Mouse (Mus musculus): ENCODE results near the gene Snn. TPM values are rescaled to one million over a fixed set of nuclear protein-coding genes. Genes with fewer than 3 reads are reported as not detected.

Snn gene
- polyA plus RNA-seq, 1 experiment from 2014 or later: 44.7 TPM

- H3K27me3 ChIP-seq (ENCODE audit: control insufficient read depth, insufficient read depth, low read length): no peaks in the 10 kb centered on the region
- H3K4me2 ChIP-seq: peak overlapping the region; percentile 35; the same call in 1 of the 2 replicates
- H3K9ac ChIP-seq (ENCODE audit: low read depth, low read length): no peak overlapping the region
- no peak overlapping the region for H3K4me3 ChIP-seq (ENCODE audit: low read depth, low read length)
- 23% methylated on average over 15 of the region's 15 CpGs for whole genome bisulfite sequencing (ENCODE audit: insufficient replicate concordance)
- H3K27ac ChIP-seq (ENCODE audit: low read depth, low read length): no peak overlapping the region
- peak; percentile 69 for ATAC-seq (replicated peaks; ENCODE audit: insufficient number of reproducible peaks, low FRiP score, low TSS enrichment)
- H3K9me3 ChIP-seq (replicated peaks; ENCODE audit: control insufficient read depth, low read length): no peaks in the 10 kb centered on the region
- no peaks in the 10 kb centered on the region for H3K36me3 ChIP-seq (ENCODE audit: control insufficient read depth, insufficient read depth, low read length)
- 0 out of 2 replicates have a peak, but pooled peaks cover 4% of the 10 kb centered on the region for H3K4me1 ChIP-seq (ENCODE audit: control insufficient read depth, insufficient read depth, low read length)
Measured at GRCm38 (mm10) chr16:11035790-11036431, 24.8 kb upstream of the Snn start.

- no peak overlapping the region for H3K4me2 ChIP-seq
- no peaks in the 10 kb centered on the region for H3K9me3 ChIP-seq (replicated peaks; ENCODE audit: control insufficient read depth, low read length)
- no peak overlapping the region for H3K27ac ChIP-seq (ENCODE audit: low read depth, low read length)
- H3K9ac ChIP-seq (ENCODE audit: low read depth, low read length): no peak overlapping the region
- 66% methylated on average over 2 of the region's 2 CpGs for WGBS (ENCODE audit: insufficient replicate concordance)
- ATAC-seq (replicated peaks; ENCODE audit: insufficient number of reproducible peaks, low FRiP score, low TSS enrichment): no peak
- no peaks in the 10 kb centered on the region for H3K27me3 ChIP-seq (ENCODE audit: control insufficient read depth, insufficient read depth, low read length)
- no peak overlapping the region for H3K4me3 ChIP-seq (ENCODE audit: low read depth, low read length)
- H3K4me1 ChIP-seq (ENCODE audit: control insufficient read depth, insufficient read depth, low read length): 0 out of 2 replicates have a peak, but pooled peaks cover 4% of the 10 kb centered on the region
- no peaks in the 10 kb centered on the region for H3K36me3 ChIP-seq (ENCODE audit: control insufficient read depth, insufficient read depth, low read length)
Measured at GRCm38 (mm10) chr16:11040603-11041002, 20.1 kb upstream of the Snn start.

- no peak overlapping the region for H3K9ac ChIP-seq (ENCODE audit: low read depth, low read length)
- WGBS (ENCODE audit: insufficient replicate concordance): 72% methylated on average over 5 of the region's 5 CpGs
- no peak overlapping the region for H3K27ac ChIP-seq (ENCODE audit: low read depth, low read length)
- H3K36me3 ChIP-seq (ENCODE audit: control insufficient read depth, insufficient read depth, low read length): no peaks in the 10 kb centered on the region
- no peak for ATAC-seq (replicated peaks; ENCODE audit: insufficient number of reproducible peaks, low FRiP score, low TSS enrichment)
- no peaks in the 10 kb centered on the region for H3K27me3 ChIP-seq (ENCODE audit: control insufficient read depth, insufficient read depth, low read length)
- no peaks in the 10 kb centered on the region for H3K9me3 ChIP-seq (replicated peaks; ENCODE audit: control insufficient read depth, low read length)
- H3K4me2 ChIP-seq: no peak overlapping the region
- H3K4me1 ChIP-seq (ENCODE audit: control insufficient read depth, insufficient read depth, low read length): peaks cover 6% of the 10 kb centered on the region; the same call in 1 of the 2 replicates
- H3K4me3 ChIP-seq (ENCODE audit: low read depth, low read length): no peak overlapping the region
Measured at GRCm38 (mm10) chr16:11043239-11043638, 17.5 kb upstream of the Snn start.

GRCm38 (mm10) chr16:11046437-11046836 lies 14.3 kb upstream of the Snn start:
- Histone ChIP-seq H3K27ac (ENCODE audit: low read depth, low read length) (peak overlapping the region; percentile 76), H3K4me3 (ENCODE audit: low read depth, low read length) (no peak overlapping the region), H3K4me2 (no peak overlapping the region; the same call in 1 of the 2 replicates), H3K27me3 (ENCODE audit: control insufficient read depth, insufficient read depth, low read length) (no peaks in the 10 kb centered on the region), H3K4me1 (ENCODE audit: control insufficient read depth, insufficient read depth, low read length) (peaks cover 6% of the 10 kb centered on the region; the same call in 1 of the 2 replicates), H3K36me3 (ENCODE audit: control insufficient read depth, insufficient read depth, low read length) (no peaks in the 10 kb centered on the region), H3K9me3 (replicated peaks; ENCODE audit: control insufficient read depth, low read length) (no peaks in the 10 kb centered on the region), H3K9ac (ENCODE audit: low read depth, low read length) (no peak overlapping the region)
- WGBS (ENCODE audit: insufficient replicate concordance): 64% methylated on average over 7 of the region's 7 CpGs
- peak; percentile 69; the same call in 1 of the 2 replicates for ATAC-seq (replicated peaks; ENCODE audit: insufficient number of reproducible peaks, low FRiP score, low TSS enrichment)

- Histone ChIP-seq H3K27ac (ENCODE audit: low read depth, low read length) (peak overlapping the region; percentile 76), H3K9ac (ENCODE audit: low read depth, low read length) (no peak overlapping the region), H3K27me3 (ENCODE audit: control insufficient read depth, insufficient read depth, low read length) (no peaks in the 10 kb centered on the region), H3K36me3 (ENCODE audit: control insufficient read depth, insufficient read depth, low read length) (no peaks in the 10 kb centered on the region), H3K4me3 (ENCODE audit: low read depth, low read length) (no peak overlapping the region), H3K4me2 (no peak overlapping the region), H3K4me1 (ENCODE audit: control insufficient read depth, insufficient read depth, low read length) (peaks cover 6% of the 10 kb centered on the region; the same call in 1 of the 2 replicates), H3K9me3 (replicated peaks; ENCODE audit: control insufficient read depth, low read length) (no peaks in the 10 kb centered on the region)
- 39% methylated on average over 7 of the region's 7 CpGs for WGBS (ENCODE audit: insufficient replicate concordance)
- ATAC-seq (replicated peaks; ENCODE audit: insufficient number of reproducible peaks, low FRiP score, low TSS enrichment): no peak
Measured at GRCm38 (mm10) chr16:11047130-11047529, 13.6 kb upstream of the Snn start.

- no peaks in the 10 kb centered on the region for H3K9me3 ChIP-seq (replicated peaks; ENCODE audit: control insufficient read depth, low read length)
- H3K27me3 ChIP-seq (ENCODE audit: control insufficient read depth, insufficient read depth, low read length): no peaks in the 10 kb centered on the region
- no peaks in the 10 kb centered on the region for H3K36me3 ChIP-seq (ENCODE audit: control insufficient read depth, insufficient read depth, low read length)
- WGBS (ENCODE audit: insufficient replicate concordance): 77% methylated on average over 2 of the region's 2 CpGs
- no peak overlapping the region for H3K4me3 ChIP-seq (ENCODE audit: low read depth, low read length)
- H3K27ac ChIP-seq (ENCODE audit: low read depth, low read length): no peak overlapping the region
- H3K4me1 ChIP-seq (ENCODE audit: control insufficient read depth, insufficient read depth, low read length): peaks cover 6% of the 10 kb centered on the region; the same call in 1 of the 2 replicates
- H3K9ac ChIP-seq (ENCODE audit: low read depth, low read length): no peak overlapping the region
- no peak for ATAC-seq (replicated peaks; ENCODE audit: insufficient number of reproducible peaks, low FRiP score, low TSS enrichment)
- no peak overlapping the region for H3K4me2 ChIP-seq
Measured at GRCm38 (mm10) chr16:11050226-11050625, 10.5 kb upstream of the Snn start.

GRCm38 (mm10) chr16:11051134-11051533 lies 9.6 kb upstream of the Snn start:
- Histone ChIP-seq H3K9me3 (replicated peaks; ENCODE audit: control insufficient read depth, low read length) (no peaks in the 10 kb centered on the region), H3K27me3 (ENCODE audit: control insufficient read depth, insufficient read depth, low read length) (no peaks in the 10 kb centered on the region), H3K4me3 (ENCODE audit: low read depth, low read length) (no peak overlapping the region), H3K27ac (ENCODE audit: low read depth, low read length) (no peak overlapping the region), H3K36me3 (ENCODE audit: control insufficient read depth, insufficient read depth, low read length) (no peaks in the 10 kb centered on the region), H3K4me1 (ENCODE audit: control insufficient read depth, insufficient read depth, low read length) (peaks cover 6% of the 10 kb centered on the region; the same call in 1 of the 2 replicates), H3K4me2 (no peak overlapping the region), H3K9ac (ENCODE audit: low read depth, low read length) (no peak overlapping the region)
- ATAC-seq (replicated peaks; ENCODE audit: insufficient number of reproducible peaks, low FRiP score, low TSS enrichment): no peak
- WGBS (ENCODE audit: insufficient replicate concordance): 82% methylated on average over 11 of the region's 11 CpGs

- Histone ChIP-seq H3K36me3 (ENCODE audit: control insufficient read depth, insufficient read depth, low read length) (no peaks in the 10 kb centered on the region), H3K4me1 (ENCODE audit: control insufficient read depth, insufficient read depth, low read length) (no peaks in the 10 kb centered on the region), H3K9ac (ENCODE audit: low read depth, low read length) (no peak overlapping the region), H3K4me3 (ENCODE audit: low read depth, low read length) (no peak overlapping the region), H3K9me3 (replicated peaks; ENCODE audit: control insufficient read depth, low read length) (no peaks in the 10 kb centered on the region), H3K4me2 (no peak overlapping the region), H3K27me3 (ENCODE audit: control insufficient read depth, insufficient read depth, low read length) (no peaks in the 10 kb centered on the region), H3K27ac (ENCODE audit: low read depth, low read length) (no peak overlapping the region)
- no peak for ATAC-seq (replicated peaks; ENCODE audit: insufficient number of reproducible peaks, low FRiP score, low TSS enrichment)
- 62% methylated on average over 6 of the region's 6 CpGs for WGBS (ENCODE audit: insufficient replicate concordance)
Measured at GRCm38 (mm10) chr16:11054409-11054808, 6.3 kb upstream of the Snn start.

GRCm38 (mm10) chr16:11054871-11055270 lies 5.9 kb upstream of the Snn start:
- no peaks in the 10 kb centered on the region for H3K9me3 ChIP-seq (replicated peaks; ENCODE audit: control insufficient read depth, low read length)
- H3K36me3 ChIP-seq (ENCODE audit: control insufficient read depth, insufficient read depth, low read length): no peaks in the 10 kb centered on the region
- H3K27me3 ChIP-seq (ENCODE audit: control insufficient read depth, insufficient read depth, low read length): no peaks in the 10 kb centered on the region
- no peak for ATAC-seq (replicated peaks; ENCODE audit: insufficient number of reproducible peaks, low FRiP score, low TSS enrichment)
- WGBS (ENCODE audit: insufficient replicate concordance): 70% methylated on average over 6 of the region's 6 CpGs
- no peak overlapping the region for H3K4me3 ChIP-seq (ENCODE audit: low read depth, low read length)
- no peak overlapping the region for H3K27ac ChIP-seq (ENCODE audit: low read depth, low read length)
- no peak overlapping the region for H3K9ac ChIP-seq (ENCODE audit: low read depth, low read length)
- no peaks in the 10 kb centered on the region for H3K4me1 ChIP-seq (ENCODE audit: control insufficient read depth, insufficient read depth, low read length)
- no peak overlapping the region for H3K4me2 ChIP-seq

Data from heart, embryonic 11.5 days (tissue).